Mouse (Mus musculus): ENCODE measurements around the gene Fam184a. TPM values are rescaled to one million over a fixed set of nuclear protein-coding genes. Genes with fewer than 3 reads are reported as not detected.

The Fam184a gene
- not detected in 2 replicates for polyA plus RNA-seq (2012; ENCODE audit: insufficient read depth, low replicate concordance)

- peak within 1 kb of the TSS; percentile 90 for H3K4me3 ChIP-seq (replicated peaks)
- peaks cover 21% of the 10 kb centered on the region for H3K4me1 ChIP-seq
- no peak for TF ChIP-seq FLI1 (IDR thresholded peaks at IDR 0.05; ENCODE audit: low read length)
- TF ChIP-seq GATA1 (IDR thresholded peaks at IDR 0.05; ENCODE audit: borderline replicate concordance, low read length), result no peak
- no peaks in the 10 kb centered on the region for H3K36me3 ChIP-seq (replicated peaks; ENCODE audit: low read length)
- peaks cover 19% of the 10 kb centered on the region for H3K9me3 ChIP-seq
- H3K27me3 ChIP-seq (replicated peaks), result peaks cover 46% of the 10 kb centered on the region
These were observed at the start of gene Fam184a for GRCm38 (mm10) chr10:53750955-53751652. Gene Fam184a (minus strand): TSS chr10:53751123.

- H3K27me3 ChIP-seq (replicated peaks), result no peaks in the 10 kb centered on the region
- TF ChIP-seq FLI1 (IDR thresholded peaks at IDR 0.05; ENCODE audit: low read length) (no peak), GATA1 (IDR thresholded peaks at IDR 0.05; ENCODE audit: borderline replicate concordance, low read length) (no peak)
- H3K4me3 ChIP-seq (replicated peaks), result no peak overlapping the region
- no peaks in the 10 kb centered on the region for H3K4me1 ChIP-seq
- no peaks in the 10 kb centered on the region for H3K36me3 ChIP-seq (replicated peaks; ENCODE audit: low read length)
- peaks cover 11% of the 10 kb centered on the region; the same call in 1 of the 2 replicates for H3K9me3 ChIP-seq
These were observed 45.3 kb upstream of the Fam184a start for GRCm38 (mm10) chr10:53796258-53796581.

- peaks cover 11% of the 10 kb centered on the region; the same call in 1 of the 2 replicates for H3K9me3 ChIP-seq
- no peaks in the 10 kb centered on the region for H3K36me3 ChIP-seq (replicated peaks; ENCODE audit: low read length)
- no peaks in the 10 kb centered on the region for H3K4me1 ChIP-seq
- H3K4me3 ChIP-seq (replicated peaks), result no peak overlapping the region
- H3K27me3 ChIP-seq (replicated peaks), result no peaks in the 10 kb centered on the region
- TF ChIP-seq FLI1 (IDR thresholded peaks at IDR 0.05; ENCODE audit: low read length) (no peak), GATA1 (IDR thresholded peaks at IDR 0.05; ENCODE audit: borderline replicate concordance, low read length) (no peak)
These were observed 44.8 kb upstream of the Fam184a start for GRCm38 (mm10) chr10:53795567-53796257.

GRCm38 (mm10) chr10:53791281-53791680, 40.4 kb upstream of the Fam184a start:
- peaks cover 31% of the 10 kb centered on the region for H3K9me3 ChIP-seq
- no peaks in the 10 kb centered on the region for H3K27me3 ChIP-seq (replicated peaks)
- TF ChIP-seq GATA1 (IDR thresholded peaks at IDR 0.05; ENCODE audit: borderline replicate concordance, low read length), result no peak
- no peak for TF ChIP-seq FLI1 (IDR thresholded peaks at IDR 0.05; ENCODE audit: low read length)
- no peaks in the 10 kb centered on the region for H3K4me1 ChIP-seq
- no peaks in the 10 kb centered on the region for H3K36me3 ChIP-seq (replicated peaks; ENCODE audit: low read length)
- no peak overlapping the region for H3K4me3 ChIP-seq (replicated peaks)

- TF ChIP-seq GATA1 (IDR thresholded peaks at IDR 0.05; ENCODE audit: borderline replicate concordance, low read length), result no peak
- TF ChIP-seq FLI1 (IDR thresholded peaks at IDR 0.05; ENCODE audit: low read length), result no peak
- Histone ChIP-seq H3K4me3 (replicated peaks) (no peak overlapping the region), H3K4me1 (peaks cover 7% of the 10 kb centered on the region), H3K27me3 (replicated peaks) (no peaks in the 10 kb centered on the region), H3K9me3 (peaks cover 20% of the 10 kb centered on the region), H3K36me3 (replicated peaks; ENCODE audit: low read length) (no peaks in the 10 kb centered on the region)
These were observed 25.7 kb upstream of the Fam184a start for GRCm38 (mm10) chr10:53776591-53776990.

- TF ChIP-seq GATA1 (IDR thresholded peaks at IDR 0.05; ENCODE audit: borderline replicate concordance, low read length) (no peak), FLI1 (IDR thresholded peaks at IDR 0.05; ENCODE audit: low read length) (no peak)
These were observed 21.8 kb upstream of the Fam184a start for GRCm38 (mm10) chr10:53772708-53773107.

GRCm38 (mm10) chr10:53771480-53771879, 20.6 kb upstream of the Fam184a start:
- TF ChIP-seq FLI1 (IDR thresholded peaks at IDR 0.05; ENCODE audit: low read length) (no peak), GATA1 (IDR thresholded peaks at IDR 0.05; ENCODE audit: borderline replicate concordance, low read length) (no peak)
- no peaks in the 10 kb centered on the region for H3K36me3 ChIP-seq (replicated peaks; ENCODE audit: low read length)
- no peaks in the 10 kb centered on the region for H3K9me3 ChIP-seq
- H3K4me1 ChIP-seq, result peaks cover 4% of the 10 kb centered on the region
- H3K4me3 ChIP-seq (replicated peaks), result no peak overlapping the region
- no peaks in the 10 kb centered on the region for H3K27me3 ChIP-seq (replicated peaks)

More at GRCm38 (mm10) chr10:53772708-53773107, 21.8 kb upstream of the Fam184a start:
- H3K36me3 ChIP-seq (replicated peaks; ENCODE audit: low read length), result no peaks in the 10 kb centered on the region
- H3K4me3 ChIP-seq (replicated peaks), result no peak overlapping the region
- H3K9me3 ChIP-seq, result no peaks in the 10 kb centered on the region
- H3K4me1 ChIP-seq, result peaks cover 7% of the 10 kb centered on the region
- no peaks in the 10 kb centered on the region for H3K27me3 ChIP-seq (replicated peaks)

- Histone ChIP-seq H3K4me3 (replicated peaks) (no peak overlapping the region), H3K9me3 (no peaks in the 10 kb centered on the region), H3K27me3 (replicated peaks) (no peaks in the 10 kb centered on the region), H3K4me1 (no peaks in the 10 kb centered on the region), H3K36me3 (replicated peaks; ENCODE audit: low read length) (no peaks in the 10 kb centered on the region)
- TF ChIP-seq GATA1 (IDR thresholded peaks at IDR 0.05; ENCODE audit: borderline replicate concordance, low read length) (no peak), FLI1 (IDR thresholded peaks at IDR 0.05; ENCODE audit: low read length) (no peak)
These were observed 17.8 kb upstream of the Fam184a start for GRCm38 (mm10) chr10:53768745-53769144.

- H3K36me3 ChIP-seq (replicated peaks; ENCODE audit: low read length), result no peaks in the 10 kb centered on the region
- no peaks in the 10 kb centered on the region for H3K4me1 ChIP-seq
- TF ChIP-seq GATA1 (IDR thresholded peaks at IDR 0.05; ENCODE audit: borderline replicate concordance, low read length), result no peak
- TF ChIP-seq FLI1 (IDR thresholded peaks at IDR 0.05; ENCODE audit: low read length), result no peak
- no peaks in the 10 kb centered on the region for H3K9me3 ChIP-seq
- no peak overlapping the region for H3K4me3 ChIP-seq (replicated peaks)
- H3K27me3 ChIP-seq (replicated peaks), result no peaks in the 10 kb centered on the region
These were observed 14.5 kb upstream of the Fam184a start for GRCm38 (mm10) chr10:53765471-53765870.

GRCm38 (mm10) chr10:53752723-53753122, 1.8 kb upstream of the Fam184a start:
- H3K27me3 ChIP-seq (replicated peaks), result peaks cover 41% of the 10 kb centered on the region
- H3K4me3 ChIP-seq (replicated peaks), result no peak overlapping the region
- H3K9me3 ChIP-seq, result peaks cover 24% of the 10 kb centered on the region
- no peak for TF ChIP-seq FLI1 (IDR thresholded peaks at IDR 0.05; ENCODE audit: low read length)
- TF ChIP-seq GATA1 (IDR thresholded peaks at IDR 0.05; ENCODE audit: borderline replicate concordance, low read length), result no peak
- H3K4me1 ChIP-seq, result peaks cover 21% of the 10 kb centered on the region
- H3K36me3 ChIP-seq (replicated peaks; ENCODE audit: low read length), result no peaks in the 10 kb centered on the region

All from megakaryocyte, embryonic 14.5 days (primary cell).